Mouse (Mus musculus): ENCODE results near the gene Clpp. TPM values are rescaled to one million over a fixed set of nuclear protein-coding genes. Genes with fewer than 3 reads are reported as not detected.
A peak's percentile ranks its signal among the peaks of the same experiment; 100 is the strongest.

Gene Clpp
- polyA plus RNA-seq, 1 experiment from 2014 or later, result 186 TPM

DNA sequence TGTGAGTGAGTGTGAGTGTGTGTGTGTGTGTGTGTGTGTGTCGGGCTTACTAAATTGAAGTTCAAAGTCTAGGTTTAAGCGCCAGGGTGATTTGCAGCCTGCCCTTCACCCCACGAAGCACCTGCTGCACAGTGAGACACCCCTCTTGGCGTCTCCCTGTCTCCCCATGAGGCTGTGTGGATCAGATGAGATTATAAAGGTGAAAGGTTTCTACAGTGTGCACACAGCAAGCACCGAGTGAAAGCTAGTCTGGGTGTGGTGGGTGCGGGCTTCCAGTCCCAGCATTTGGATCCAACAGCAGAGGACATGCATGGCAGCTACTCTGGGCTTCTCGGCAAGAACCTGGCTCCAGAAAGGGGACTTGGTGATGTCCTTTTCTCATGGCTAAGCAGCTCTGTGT is 9.1 kb upstream of the Clpp start:
- H3K36me3 ChIP-seq (ENCODE audit: control insufficient read depth, insufficient read depth, low read length), result no peaks in the 10 kb centered on the region
- H3K4me1 ChIP-seq (replicated peaks; ENCODE audit: control insufficient read depth, insufficient read depth, low read length), result no peaks in the 10 kb centered on the region
- ATAC-seq (replicated peaks; ENCODE audit: low FRiP score, low TSS enrichment, low read depth) (peak; percentile 37; the same call in 1 of the 2 replicates), DNase-seq (ENCODE audit: low spot score) (no peak)
- H3K4me2 ChIP-seq (ENCODE audit: low read length), result no peak overlapping the region
- H3K27ac ChIP-seq (ENCODE audit: low read depth), result no peak overlapping the region
- 61% methylated on average over 7 of the region's 7 CpGs for WGBS
- H3K9me3 ChIP-seq (ENCODE audit: control insufficient read depth, low read length), result no peaks in the 10 kb centered on the region
- no peak overlapping the region for H3K9ac ChIP-seq (ENCODE audit: low read length)
- no peak overlapping the region for H3K4me3 ChIP-seq (ENCODE audit: low read depth, low read length)
- no peaks in the 10 kb centered on the region for H3K27me3 ChIP-seq (replicated peaks; ENCODE audit: control insufficient read depth, insufficient read depth, low read length)

DNA sequence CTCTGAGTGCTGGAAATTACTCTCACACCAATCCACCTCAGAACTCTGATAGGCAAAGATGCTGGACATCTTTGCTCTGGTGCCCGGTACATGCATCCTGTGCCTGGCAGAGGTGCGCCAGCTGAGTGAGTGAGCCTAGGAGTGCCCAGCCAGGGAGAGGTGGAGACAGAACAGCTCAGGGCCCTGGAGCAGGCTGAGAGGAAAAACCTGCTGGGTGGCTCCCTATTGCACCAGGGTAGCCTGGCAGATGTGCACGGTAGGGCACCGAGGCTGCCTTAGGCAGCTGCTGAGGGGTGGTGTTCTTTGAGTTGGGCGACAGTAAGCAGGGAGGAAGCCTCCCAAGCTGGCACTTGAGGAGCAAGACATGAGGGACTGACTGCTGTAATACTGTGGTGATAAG is 8.1 kb upstream of the Clpp start, which contains the start of gene Acer1:
Gene Acer1 (minus strand): TSS at position 114 of the 400 bp plus-strand sequence.
- Histone ChIP-seq H3K27ac (ENCODE audit: low read depth) (no peak within 1 kb of the TSS), H3K27me3 (replicated peaks; ENCODE audit: control insufficient read depth, insufficient read depth, low read length) (no peaks in the 10 kb centered on the region), H3K4me1 (replicated peaks; ENCODE audit: control insufficient read depth, insufficient read depth, low read length) (no peaks in the 10 kb centered on the region), H3K9me3 (ENCODE audit: control insufficient read depth, low read length) (no peaks in the 10 kb centered on the region), H3K4me2 (ENCODE audit: low read length) (no peak within 1 kb of the TSS), H3K36me3 (ENCODE audit: control insufficient read depth, insufficient read depth, low read length) (no peaks in the 10 kb centered on the region), H3K4me3 (ENCODE audit: low read depth, low read length) (no peak within 1 kb of the TSS), H3K9ac (ENCODE audit: low read length) (no peak within 1 kb of the TSS)
- DNase-seq (ENCODE audit: low spot score), result no peak
- ATAC-seq (replicated peaks; ENCODE audit: low FRiP score, low TSS enrichment, low read depth), result no peak
- WGBS, result 77% methylated on average over 5 of the region's 5 CpGs

DNA sequence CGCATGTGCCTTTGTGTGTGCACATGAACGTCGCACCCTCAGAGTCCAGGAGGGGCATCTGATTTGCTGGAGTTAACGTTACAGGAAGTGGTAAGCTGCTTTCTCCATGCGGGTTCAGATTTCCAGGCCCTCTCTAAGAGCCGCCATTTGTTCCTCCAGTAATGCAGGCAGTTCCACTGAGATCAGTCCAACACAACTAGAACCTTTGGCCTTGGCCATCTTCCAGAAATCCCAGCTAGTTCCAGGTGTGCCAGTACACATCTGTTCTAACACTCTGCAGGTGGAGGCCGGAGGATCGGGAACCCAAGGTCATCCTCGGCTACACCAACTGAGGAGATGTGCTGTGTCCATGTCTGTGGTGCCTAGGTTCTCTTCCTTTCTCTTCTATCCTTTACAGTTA is 5.2 kb upstream of the Clpp start:
- H3K9ac ChIP-seq (ENCODE audit: low read length), result no peak overlapping the region
- no peak overlapping the region for H3K4me2 ChIP-seq (ENCODE audit: low read length)
- H3K27ac ChIP-seq (ENCODE audit: low read depth), result no peak overlapping the region
- no peaks in the 10 kb centered on the region for H3K4me1 ChIP-seq (replicated peaks; ENCODE audit: control insufficient read depth, insufficient read depth, low read length)
- H3K9me3 ChIP-seq (ENCODE audit: control insufficient read depth, low read length), result no peaks in the 10 kb centered on the region
- H3K27me3 ChIP-seq (replicated peaks; ENCODE audit: control insufficient read depth, insufficient read depth, low read length), result no peaks in the 10 kb centered on the region
- WGBS, result 78% methylated on average over 9 of the region's 9 CpGs
- H3K4me3 ChIP-seq (ENCODE audit: low read depth, low read length), result no peak overlapping the region
- ATAC-seq (replicated peaks; ENCODE audit: low FRiP score, low TSS enrichment, low read depth) (no peak), DNase-seq (ENCODE audit: low spot score) (no peak)
- H3K36me3 ChIP-seq (ENCODE audit: control insufficient read depth, insufficient read depth, low read length), result no peaks in the 10 kb centered on the region

DNA sequence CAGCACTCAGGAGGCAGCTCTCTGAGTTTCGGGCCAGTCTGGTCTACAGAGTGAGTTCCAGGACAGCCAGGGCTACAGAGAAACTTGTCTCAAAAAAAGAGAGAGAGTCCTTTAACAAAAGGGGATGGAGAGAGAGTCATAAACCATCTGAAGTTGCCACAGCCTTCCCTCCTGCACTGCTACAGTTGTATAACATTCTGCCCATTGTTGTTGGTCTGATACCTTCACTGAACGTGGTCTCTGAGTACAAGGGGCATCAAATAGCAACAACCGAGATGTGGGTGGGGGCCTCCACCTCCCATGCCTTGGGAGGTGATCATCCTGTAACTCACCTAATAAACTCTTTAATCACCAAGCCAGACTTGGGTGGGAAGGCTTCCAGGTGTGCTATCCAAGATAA is 4.4 kb upstream of the Clpp start:
- H3K36me3 ChIP-seq (ENCODE audit: control insufficient read depth, insufficient read depth, low read length), result no peaks in the 10 kb centered on the region
- ATAC-seq (replicated peaks; ENCODE audit: low FRiP score, low TSS enrichment, low read depth) (no peak), DNase-seq (ENCODE audit: low spot score) (no peak)
- no peaks in the 10 kb centered on the region for H3K4me1 ChIP-seq (replicated peaks; ENCODE audit: control insufficient read depth, insufficient read depth, low read length)
- H3K27me3 ChIP-seq (replicated peaks; ENCODE audit: control insufficient read depth, insufficient read depth, low read length), result no peaks in the 10 kb centered on the region
- H3K4me2 ChIP-seq (ENCODE audit: low read length), result no peak overlapping the region
- no peak overlapping the region for H3K9ac ChIP-seq (ENCODE audit: low read length)
- no peak overlapping the region for H3K27ac ChIP-seq (ENCODE audit: low read depth)
- no peak overlapping the region for H3K4me3 ChIP-seq (ENCODE audit: low read depth, low read length)
- no peaks in the 10 kb centered on the region for H3K9me3 ChIP-seq (ENCODE audit: control insufficient read depth, low read length)
- WGBS, result 80% methylated on average over 3 of the region's 3 CpGs

DNA sequence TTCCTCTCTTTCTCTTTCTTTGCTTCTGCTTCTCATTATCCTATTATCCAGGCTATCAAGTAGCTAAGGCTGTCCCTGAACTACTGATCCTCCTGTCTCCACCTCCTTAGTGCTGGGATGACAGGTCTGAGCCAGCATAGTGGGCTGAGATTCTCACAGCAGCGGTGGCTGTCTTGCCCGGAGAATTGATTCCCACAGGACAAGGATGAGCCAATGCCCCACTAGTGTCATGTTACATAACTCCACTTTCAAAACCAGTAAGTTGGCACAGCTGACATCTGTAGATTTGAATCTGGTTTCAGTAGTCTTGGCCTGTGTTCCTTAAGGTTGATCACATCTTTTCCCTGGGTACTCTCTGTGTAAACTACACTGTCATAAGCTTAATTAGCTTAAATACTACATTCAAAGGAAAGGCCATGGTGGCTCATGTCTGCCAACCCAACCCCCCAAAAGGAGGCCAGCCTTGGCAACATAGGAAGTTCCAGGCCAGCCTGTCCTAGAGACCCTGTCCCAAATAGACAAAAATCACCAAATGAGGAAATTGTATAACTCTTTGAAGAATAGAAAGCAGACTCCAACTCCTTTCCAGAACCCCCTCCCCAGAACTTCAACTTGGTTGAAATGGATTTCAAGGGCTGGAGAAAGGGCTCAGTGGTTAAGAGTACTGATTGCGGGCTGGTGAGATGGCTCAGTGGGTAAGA is 3.9 kb upstream of the Clpp start:
- no peak for DNase-seq (ENCODE audit: low spot score)
- Histone ChIP-seq H3K36me3 (ENCODE audit: control insufficient read depth, insufficient read depth, low read length) (no peaks in the 10 kb centered on the region), H3K9me3 (ENCODE audit: control insufficient read depth, low read length) (no peaks in the 10 kb centered on the region)

DNA sequence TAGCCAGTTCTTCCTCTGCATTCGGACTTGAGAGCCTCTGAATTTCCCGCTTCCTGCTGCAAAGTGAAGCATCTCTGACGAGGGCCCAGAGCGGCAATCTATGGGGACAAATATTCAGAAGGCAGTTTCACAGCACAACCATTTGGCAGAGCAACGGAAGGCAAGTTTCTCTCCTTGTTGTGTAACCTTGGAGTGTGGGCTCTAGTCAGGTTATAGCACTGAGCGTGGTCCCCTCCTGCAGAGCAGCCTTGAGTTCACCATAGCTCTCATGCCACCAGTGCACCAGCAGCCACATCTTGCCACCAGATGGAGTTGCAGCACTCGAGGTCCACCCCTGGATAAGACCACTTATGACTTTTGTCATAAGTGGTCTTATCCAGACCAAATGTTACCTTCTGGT is 1.7 kb upstream of the Clpp start:
- no peak overlapping the region for H3K9ac ChIP-seq (ENCODE audit: low read length)
- H3K9me3 ChIP-seq (ENCODE audit: control insufficient read depth, low read length), result no peaks in the 10 kb centered on the region
- H3K4me2 ChIP-seq (ENCODE audit: low read length), result no peak overlapping the region
- peaks cover 20% of the 10 kb centered on the region for H3K36me3 ChIP-seq (ENCODE audit: control insufficient read depth, insufficient read depth, low read length)
- no peak overlapping the region for H3K27ac ChIP-seq (ENCODE audit: low read depth)
- DNase-seq (ENCODE audit: low spot score) (no peak), ATAC-seq (replicated peaks; ENCODE audit: low FRiP score, low TSS enrichment, low read depth) (no peak)
- H3K27me3 ChIP-seq (replicated peaks; ENCODE audit: control insufficient read depth, insufficient read depth, low read length), result no peaks in the 10 kb centered on the region
- H3K4me3 ChIP-seq (ENCODE audit: low read depth, low read length), result no peak overlapping the region
- H3K4me1 ChIP-seq (replicated peaks; ENCODE audit: control insufficient read depth, insufficient read depth, low read length), result peaks cover 6% of the 10 kb centered on the region
- WGBS, result 82% methylated on average over 7 of the region's 7 CpGs

More for the DNA sequence above, 3.9 kb upstream of the Clpp start:
- peaks cover 6% of the 10 kb centered on the region for H3K4me1 ChIP-seq (replicated peaks; ENCODE audit: control insufficient read depth, insufficient read depth, low read length)
- H3K4me2 ChIP-seq (ENCODE audit: low read length), result no peak overlapping the region
- H3K27ac ChIP-seq (ENCODE audit: low read depth), result no peak overlapping the region
- WGBS, result 87% methylated on average over 3 of the region's 3 CpGs
- no peak for ATAC-seq (replicated peaks; ENCODE audit: low FRiP score, low TSS enrichment, low read depth)
- H3K4me3 ChIP-seq (ENCODE audit: low read depth, low read length), result no peak overlapping the region
- no peaks in the 10 kb centered on the region for H3K27me3 ChIP-seq (replicated peaks; ENCODE audit: control insufficient read depth, insufficient read depth, low read length)
- H3K9ac ChIP-seq (ENCODE audit: low read length), result no peak overlapping the region

DNA sequence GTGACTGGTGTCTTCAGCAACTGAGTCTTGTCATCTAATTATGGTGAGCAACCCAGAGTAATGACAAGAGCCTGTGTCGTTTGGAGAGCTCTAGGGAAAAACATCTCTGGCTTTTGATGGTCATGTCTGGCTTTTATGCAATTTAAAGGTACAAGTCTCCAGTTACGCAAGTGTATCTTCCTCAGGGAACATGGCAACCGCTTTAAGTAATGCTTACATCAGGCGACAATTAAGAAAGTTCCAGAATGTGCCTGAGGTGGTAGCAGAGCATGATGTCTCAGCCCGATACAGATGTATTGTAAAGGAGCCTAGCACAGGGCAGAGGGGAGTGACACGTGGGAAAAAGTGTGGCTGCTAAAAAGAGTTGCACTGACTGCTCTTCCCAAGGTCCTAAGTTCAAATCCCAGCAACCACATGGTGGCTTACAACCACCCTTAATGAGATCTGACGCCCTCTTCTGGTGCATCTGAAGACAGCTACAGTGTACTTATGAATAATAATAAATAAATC is 1.1 kb upstream of the Clpp start:
- no peaks in the 10 kb centered on the region for H3K27me3 ChIP-seq (replicated peaks; ENCODE audit: control insufficient read depth, insufficient read depth, low read length)
- WGBS, result 76% methylated on average over 7 of the region's 7 CpGs
- H3K9ac ChIP-seq (ENCODE audit: low read length), result peak overlapping the region; percentile 83; the same call in 1 of the 2 replicates
- H3K4me3 ChIP-seq (ENCODE audit: low read depth, low read length), result peak overlapping the region; percentile 93
- no peak overlapping the region for H3K27ac ChIP-seq (ENCODE audit: low read depth)
- H3K4me2 ChIP-seq (ENCODE audit: low read length), result peak overlapping the region; percentile 76
- H3K9me3 ChIP-seq (ENCODE audit: control insufficient read depth, low read length), result no peaks in the 10 kb centered on the region
- no peak for DNase-seq (ENCODE audit: low spot score)
- peaks cover 6% of the 10 kb centered on the region for H3K4me1 ChIP-seq (replicated peaks; ENCODE audit: control insufficient read depth, insufficient read depth, low read length)
- H3K36me3 ChIP-seq (ENCODE audit: control insufficient read depth, insufficient read depth, low read length), result peaks cover 25% of the 10 kb centered on the region
- no peak for ATAC-seq (replicated peaks; ENCODE audit: low FRiP score, low TSS enrichment, low read depth)

DNA sequence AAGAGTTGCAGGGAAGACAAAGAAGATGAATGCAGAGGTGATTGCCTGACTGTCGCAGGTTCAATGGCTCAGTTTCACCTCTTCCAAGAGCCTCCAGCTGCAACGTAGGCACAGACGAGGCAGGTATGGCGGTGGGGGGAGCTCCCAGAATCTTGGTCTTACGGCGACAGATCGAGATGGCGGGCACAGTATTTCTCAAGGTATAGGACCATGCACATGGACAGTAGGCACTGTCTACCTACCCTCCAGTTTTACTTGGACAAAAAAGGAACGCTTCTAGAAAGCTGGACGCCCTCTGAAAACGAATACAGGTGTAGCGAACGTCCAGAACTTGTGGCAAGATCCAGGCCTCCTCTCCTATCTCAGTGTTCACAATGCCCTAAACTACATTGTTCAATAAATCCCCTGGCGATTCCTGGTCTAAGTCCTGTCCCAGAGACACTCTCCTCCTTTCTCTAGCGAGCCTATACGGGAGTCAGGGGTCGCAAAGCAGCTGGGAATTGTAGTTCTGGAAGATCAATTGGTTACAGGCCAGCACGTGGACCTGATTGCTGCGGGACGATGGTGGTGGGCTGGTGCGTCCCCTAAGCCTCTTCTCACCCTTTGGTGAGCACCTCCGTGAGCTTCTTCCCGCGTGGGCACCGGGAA is 514 bp upstream of the Clpp start:
- peaks cover 31% of the 10 kb centered on the region for H3K36me3 ChIP-seq (ENCODE audit: control insufficient read depth, insufficient read depth, low read length)
- H3K27me3 ChIP-seq (replicated peaks; ENCODE audit: control insufficient read depth, insufficient read depth, low read length), result no peaks in the 10 kb centered on the region
- 4% methylated on average over 25 of the region's 25 CpGs for WGBS
- peaks cover 6% of the 10 kb centered on the region for H3K4me1 ChIP-seq (replicated peaks; ENCODE audit: control insufficient read depth, insufficient read depth, low read length)
- peak overlapping the region; percentile 76 for H3K4me2 ChIP-seq (ENCODE audit: low read length)
- no peaks in the 10 kb centered on the region for H3K9me3 ChIP-seq (ENCODE audit: control insufficient read depth, low read length)
- H3K27ac ChIP-seq (ENCODE audit: low read depth), result peak overlapping the region; percentile 60; the same call in 1 of the 2 replicates
- H3K4me3 ChIP-seq (ENCODE audit: low read depth, low read length), result peak overlapping the region; percentile 93
- peak overlapping the region; percentile 83 for H3K9ac ChIP-seq (ENCODE audit: low read length)
- ATAC-seq (replicated peaks; ENCODE audit: low FRiP score, low TSS enrichment, low read depth), result peak; percentile 90
- DNase-seq (ENCODE audit: low spot score), result peak; percentile 65

Measured in intestine, embryonic 14.5 days (tissue).